Mouse (Mus musculus): Measurements from ENCODE around the gene Azgp1. TPM values are rescaled to one million over a fixed set of nuclear protein-coding genes. Genes with fewer than 3 reads are reported as not detected.
"Not testable (repeated sequence)": the region's sequence is repeated elsewhere in the genome, so short reads cannot be mapped to it uniquely, and the experiment has no call there.

The Azgp1 gene
- not detected for total RNA-seq (2021)
- long read RNA-seq, experiment 1: 0 reads
- long read RNA-seq, experiment 2: 0 reads

DNA sequence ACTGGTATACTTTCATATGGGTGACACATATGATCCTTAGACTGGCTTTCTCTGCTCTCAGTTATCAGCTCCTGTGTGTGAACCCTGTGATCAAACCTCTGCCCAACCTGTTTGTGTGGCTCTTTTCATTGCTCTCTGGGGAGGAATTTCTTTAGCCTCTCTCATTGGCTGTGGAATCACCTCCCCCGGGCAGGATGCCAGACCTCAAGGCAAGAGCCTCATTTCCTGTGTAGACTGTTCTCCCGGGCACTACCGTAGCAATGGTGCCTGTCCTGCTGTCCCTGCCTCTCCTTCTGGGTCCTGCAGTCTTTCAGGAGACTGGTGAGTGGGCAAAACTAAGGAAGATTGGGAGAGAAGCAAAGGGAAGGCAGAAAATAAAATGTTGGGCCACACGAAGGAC lies at the start of gene Azgp1:
TSS of gene Azgp1 (plus strand) at position 221 of the 400 bp plus-strand sequence.
- intact Hi-C loops (cut with DNase I): no loop called here
- DNase-seq: no peak

DNA sequence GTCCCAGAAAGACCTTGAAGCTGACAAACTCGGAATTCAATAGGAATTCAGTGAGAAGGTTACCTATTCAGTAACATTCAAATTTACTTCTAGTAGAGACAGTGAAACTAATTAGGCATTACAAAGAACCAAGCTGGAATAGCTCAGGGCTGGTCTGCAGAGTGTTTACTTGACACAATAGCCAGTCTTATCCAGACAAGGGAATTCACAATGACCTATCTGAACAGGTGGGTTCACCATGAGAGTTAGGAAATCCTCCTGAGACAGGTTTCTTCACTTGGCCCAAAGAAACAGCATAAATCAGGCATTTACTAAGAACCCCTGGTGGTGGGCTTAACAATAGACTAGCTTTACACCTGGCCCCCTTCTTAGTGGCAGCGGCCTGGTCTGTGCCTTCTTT lies 47.4 kb upstream of the Azgp1 start:
- intact Hi-C loops (cut with DNase I): not testable (repeated sequence)

GRCm38 (mm10) chr5:137936486-137936885 lies 44.8 kb upstream of the Azgp1 start:
- no peak for DNase-seq
- intact Hi-C loops (cut with DNase I): no loop called here

More for the DNA sequence above, 47.4 kb upstream of the Azgp1 start:
- not testable (repeated sequence) for DNase-seq

- no peak for DNase-seq
- intact Hi-C loops (cut with DNase I): no loop called here
These were observed 44.1 kb upstream of the Azgp1 start for GRCm38 (mm10) chr5:137937238-137937637.

GRCm38 (mm10) chr5:137940948-137941347 lies 40.4 kb upstream of the Azgp1 start:
- DNase-seq: no peak
- intact Hi-C loops (cut with DNase I): no loop called here

DNA sequence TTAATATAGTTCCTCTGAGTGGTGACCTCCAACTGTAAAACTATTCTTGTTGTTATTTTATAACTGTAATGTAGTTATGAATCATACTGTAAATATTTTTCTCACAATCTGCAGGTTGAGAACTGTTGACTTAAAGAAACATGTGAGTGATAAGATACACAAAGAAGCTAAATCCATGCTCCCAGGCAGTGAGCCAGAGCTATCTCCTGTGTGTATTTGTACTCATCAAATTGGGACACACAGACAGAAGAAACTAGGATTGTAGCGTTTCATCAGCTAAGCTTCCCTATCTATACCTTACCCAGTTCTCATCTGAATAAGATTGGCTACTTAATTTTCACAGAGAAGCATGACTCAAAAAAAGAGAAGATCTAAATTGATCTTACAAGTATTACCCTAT lies 38.2 kb upstream of the Azgp1 start:
- intact Hi-C loops (cut with DNase I): no loop called here
- DNase-seq: no peak

- no peak for DNase-seq
- intact Hi-C loops (cut with DNase I): no loop called here
These were observed 34.0 kb upstream of the Azgp1 start for GRCm38 (mm10) chr5:137947303-137947702.

DNA sequence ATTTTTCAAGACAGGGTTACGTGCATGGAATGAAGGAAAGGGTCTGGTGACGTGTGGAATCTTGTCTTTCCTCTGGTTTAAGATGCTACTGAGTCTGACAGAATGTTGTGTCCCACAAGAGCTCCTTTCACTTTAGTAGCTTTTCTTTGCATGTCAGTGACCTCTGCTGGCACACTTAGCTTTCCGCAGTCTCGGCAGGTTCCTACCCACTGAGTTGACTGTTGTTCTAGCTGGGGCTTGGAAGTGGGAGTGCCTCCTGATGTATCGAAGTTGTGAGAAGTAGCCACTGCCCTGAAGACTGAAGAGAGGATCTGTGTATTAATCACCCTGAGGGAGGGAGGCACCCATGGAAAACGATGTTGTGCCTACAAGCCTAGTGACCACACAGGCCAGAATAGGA lies 30.1 kb upstream of the Azgp1 start:
- DNase-seq: peak; percentile 20 to 26
- intact Hi-C loops (cut with DNase I): loop anchor here (5.0 kb wide), 1 partner anchor 154 kb away; no protein-coding TSS in a partner anchor

- no peak for DNase-seq
- intact Hi-C loops (cut with DNase I): no loop called here
These were observed 24.9 kb upstream of the Azgp1 start for GRCm38 (mm10) chr5:137956404-137956803.

DNA sequence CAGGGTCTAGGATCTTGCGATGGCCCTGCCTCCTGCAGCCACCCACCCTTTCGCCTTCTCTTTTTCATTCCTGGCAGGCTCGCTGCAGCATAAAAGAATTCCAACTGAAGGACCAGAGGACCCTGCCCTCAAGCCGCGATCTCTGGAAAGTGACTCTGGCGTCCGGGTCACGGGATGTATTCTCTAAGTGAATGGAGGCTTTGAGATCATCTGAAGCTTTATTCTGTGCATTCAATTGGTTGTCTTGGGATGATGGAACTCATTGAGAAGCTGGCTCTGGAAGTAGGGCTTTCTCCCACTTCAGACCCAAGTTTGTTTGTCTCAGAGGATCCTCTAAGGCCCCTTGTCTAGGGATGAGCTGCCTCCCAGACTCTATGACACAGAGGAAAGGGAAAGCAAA lies 18.4 kb upstream of the Azgp1 start, which contains the start of gene Gjc3:
TSS of gene Gjc3 (minus strand) at position 154 of the 400 bp plus-strand sequence.
- DNase-seq: no peak
- intact Hi-C loops (cut with DNase I): no loop called here

DNA sequence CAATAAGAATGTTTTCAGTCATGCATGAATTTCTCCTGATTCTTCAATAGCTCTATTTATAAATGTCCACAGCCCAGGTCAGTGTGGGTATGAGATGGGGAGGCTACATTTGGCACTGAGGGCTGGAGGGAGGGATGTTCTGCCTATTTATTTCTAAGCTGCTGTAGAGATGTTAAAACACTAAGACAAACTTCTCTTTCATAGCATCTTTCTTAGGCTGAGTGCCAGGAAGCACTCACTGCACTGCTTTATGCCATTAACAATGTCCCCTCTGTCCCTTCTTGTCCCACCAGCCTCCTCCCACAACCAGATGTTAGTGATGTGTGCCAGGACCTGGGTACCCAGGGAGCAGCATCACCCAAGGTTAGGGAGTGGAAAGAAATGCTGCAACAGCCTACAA lies 14.8 kb upstream of the Azgp1 start:
- no peak for DNase-seq
- intact Hi-C loops (cut with DNase I): no loop called here

- DNase-seq: no peak
- intact Hi-C loops (cut with DNase I): no loop called here
These were observed 8.2 kb upstream of the Azgp1 start for GRCm38 (mm10) chr5:137973161-137973560.

GRCm38 (mm10) chr5:137973738-137974137 lies 7.6 kb upstream of the Azgp1 start:
- intact Hi-C loops (cut with DNase I): no loop called here
- DNase-seq: no peak

- intact Hi-C loops (cut with DNase I): no loop called here
- DNase-seq: no peak
These were observed 6.6 kb upstream of the Azgp1 start for GRCm38 (mm10) chr5:137974724-137975123.

DNA sequence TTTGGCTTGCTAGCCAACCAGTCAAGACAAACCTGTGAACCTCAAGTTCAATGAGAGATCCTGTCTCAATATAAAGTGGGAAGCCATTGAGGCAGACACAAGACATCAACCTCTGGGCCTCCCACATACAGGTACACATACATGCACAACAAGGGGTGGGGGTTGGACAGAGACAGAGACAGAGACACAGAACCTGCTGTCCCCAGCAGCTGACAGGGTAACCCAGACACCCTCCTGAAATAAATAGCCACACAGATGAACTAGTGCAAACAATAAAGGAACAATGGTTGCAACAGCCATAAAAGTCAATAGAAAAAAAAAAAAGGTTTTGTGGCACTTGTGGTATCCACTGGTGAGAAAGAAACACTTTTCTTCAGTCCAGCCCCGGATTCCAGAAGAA lies 5.9 kb upstream of the Azgp1 start:
- intact Hi-C loops (cut with DNase I): no loop called here
- DNase-seq: no peak

GRCm38 (mm10) chr5:137977291-137977690 lies 4.0 kb upstream of the Azgp1 start:
- DNase-seq: no peak
- intact Hi-C loops (cut with DNase I): no loop called here

DNA sequence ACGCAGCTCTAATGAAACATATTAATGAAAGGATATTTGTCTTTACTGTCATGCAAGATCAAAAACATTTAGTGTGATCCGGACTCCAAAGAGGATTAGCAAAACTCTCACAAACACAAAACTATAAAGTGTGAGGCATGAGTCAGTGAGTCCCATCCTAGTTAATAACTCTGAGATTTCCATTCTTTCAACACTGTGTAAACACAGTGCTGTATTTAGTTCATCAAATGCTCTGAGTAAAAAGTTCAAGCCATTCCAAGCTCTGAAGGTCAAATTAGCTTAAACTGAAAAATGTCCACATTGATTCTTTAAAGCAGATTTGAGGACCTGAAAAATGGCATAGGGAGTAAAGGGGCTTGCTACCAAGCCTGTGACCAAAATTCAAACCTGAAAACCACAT lies 2.2 kb upstream of the Azgp1 start:
- intact Hi-C loops (cut with DNase I): no loop called here
- no peak for DNase-seq

- intact Hi-C loops (cut with DNase I): no loop called here
- no peak for DNase-seq
These were observed 5.0 kb downstream of the Azgp1 start for GRCm38 (mm10) chr5:137986351-137986750.

GRCm38 (mm10) chr5:138009437-138009836 lies 28.1 kb downstream of the Azgp1 start:
- DNase-seq: no peak
- intact Hi-C loops (cut with DNase I): no loop called here

DNA sequence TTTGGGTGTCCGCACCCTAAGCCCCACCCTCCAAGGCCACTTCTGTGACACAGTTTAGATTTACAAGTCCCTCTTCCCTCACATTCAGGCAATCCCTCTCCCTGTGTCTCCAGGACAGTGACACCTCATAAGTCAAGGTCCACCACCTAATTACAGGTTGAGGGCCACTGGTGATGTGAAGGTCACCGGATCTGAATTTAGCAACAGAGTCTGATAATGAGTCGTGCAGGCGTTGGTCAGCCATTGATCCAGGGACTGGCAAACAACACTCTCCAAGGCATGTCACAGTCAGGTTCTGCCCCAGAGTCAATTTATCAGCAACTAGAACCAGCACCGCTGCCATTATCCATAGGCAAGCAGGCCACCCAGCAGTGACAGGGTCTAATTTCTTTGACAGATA lies 31.1 kb downstream of the Azgp1 start:
- intact Hi-C loops (cut with DNase I): no loop called here
- DNase-seq: no peak

- intact Hi-C loops (cut with DNase I): no loop called here
- DNase-seq: no peak
These were observed 35.2 kb downstream of the Azgp1 start for GRCm38 (mm10) chr5:138016530-138016929.

DNA sequence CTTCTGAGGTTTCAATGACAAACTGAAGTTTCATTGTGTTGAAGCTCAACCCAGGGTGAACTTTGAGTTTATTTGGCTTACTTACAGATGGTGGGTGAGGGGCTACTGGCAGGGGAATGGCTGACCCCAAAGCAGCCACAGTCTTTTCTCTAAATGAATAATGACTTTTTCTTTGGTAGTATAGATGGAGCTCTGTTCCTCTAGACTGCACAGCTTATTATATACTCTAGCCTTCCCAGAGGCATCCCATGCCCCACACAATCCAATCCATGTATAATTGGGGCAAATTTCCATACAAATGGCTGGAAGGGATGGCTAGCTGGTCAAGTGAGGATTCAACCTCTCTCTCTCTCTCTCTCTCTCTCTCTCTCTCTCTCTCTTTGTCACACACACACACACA lies 35.7 kb downstream of the Azgp1 start:
- no peak for DNase-seq
- intact Hi-C loops (cut with DNase I): no loop called here

DNA sequence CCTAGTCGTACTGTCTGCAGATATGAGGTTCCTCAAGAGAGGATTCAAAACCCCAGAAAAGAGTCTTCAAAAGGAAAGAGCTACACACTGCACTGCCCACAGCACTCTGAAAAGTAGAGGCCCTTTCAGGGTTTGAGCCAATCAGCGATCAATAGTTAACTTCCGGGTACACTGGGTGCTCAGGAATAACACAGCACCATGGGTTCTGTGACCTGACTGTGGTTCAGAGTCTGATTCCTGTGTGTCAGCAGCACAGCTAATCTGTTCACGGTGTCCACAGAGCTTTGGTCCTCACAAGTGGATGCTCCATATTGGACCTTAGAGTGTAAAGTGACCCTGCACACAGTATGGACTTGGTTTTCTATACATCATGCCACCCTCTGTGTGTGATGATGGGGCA lies 38.3 kb downstream of the Azgp1 start:
- intact Hi-C loops (cut with DNase I): not testable (repeated sequence)

More for the DNA sequence above, 38.3 kb downstream of the Azgp1 start:
- not testable (repeated sequence) for DNase-seq

All from heart, postnatal 14 days (tissue).